Mouse (Mus musculus) CH12.LX (cell line): ENCODE results near the gene Slc39a5. TPM values are rescaled to one million over a fixed set of nuclear protein-coding genes. Genes with fewer than 3 reads are reported as not detected.
A peak's percentile ranks its signal among the peaks of the same experiment; 100 is the strongest.

Experiments
- DNase-seq: peaks from one replicate; pipeline ENCODE4 v3.0.0-alpha.2; 2013; ENCODE audit errors: extremely low read depth
- H3K27ac ChIP-seq: 2 replicates; pipeline ENCODE4 v1.5.1; 2012; ENCODE audit warnings: low read depth, mild to moderate bottlenecking, control low read depth, moderate library complexity; ENCODE audit not compliant: insufficient read depth
- H3K27me3 ChIP-seq: replicated peaks from 2 replicates; pipeline ENCODE3; 2012; ENCODE audit warnings: inconsistent platforms
- H3K36me3 ChIP-seq, 2 experiments: replicated peaks in 1 of 2; 2 replicates each; pipeline versions ENCODE3 to v1.6.1; 2012; ENCODE audit warnings: inconsistent platforms in 1 of 2, low read length in 1 of 2, mild to moderate bottlenecking in 1 of 2, mixed read lengths in 1 of 2, moderate library complexity in 1 of 2; ENCODE audit not compliant: control insufficient read depth in 1 of 2, insufficient read depth in 1 of 2
- H3K4me1 ChIP-seq, 2 experiments: 2 replicates each; pipeline ENCODE4 v1.6.1; 2012; ENCODE audit warnings: inconsistent platforms in 1 of 2, moderate library complexity in 1 of 2; ENCODE audit not compliant: insufficient read depth in 2 of 2, control insufficient read depth in 1 of 2
- H3K4me2 ChIP-seq: 2 replicates; pipeline ENCODE4 v1.6.1; 2012; ENCODE audit warnings: low read depth, mild to moderate bottlenecking, control low read depth; ENCODE audit not compliant: poor library complexity, insufficient read depth, severe bottlenecking
- H3K4me3 ChIP-seq, 3 experiments: fragments of 150-350 bp in 1 of 3; sonication (generic) in 1 of 3; replicated peaks in 1 of 3; 2 replicates each; pipeline versions ENCODE3 to v1.5.1; 2011 to 2012; ENCODE audit warnings: low read depth in 2 of 3, low read length in 2 of 3, mild to moderate bottlenecking in 2 of 3, moderate library complexity in 2 of 3, control low read depth in 1 of 3, improper control_type of control experiment in 1 of 3, inconsistent platforms in 1 of 3, mixed read lengths in 1 of 3; ENCODE audit not compliant: poor library complexity in 1 of 3
- H3K79me2 ChIP-seq: replicated peaks from 2 replicates; pipeline ENCODE4 v1.6.1; 2012; ENCODE audit warnings: mild to moderate bottlenecking, moderate library complexity; ENCODE audit not compliant: control insufficient read depth, poor library complexity, insufficient read depth, severe bottlenecking; ENCODE audit errors: extremely low read depth
- H3K9ac ChIP-seq: 2 replicates; pipeline ENCODE4 v1.6.1; 2012; ENCODE audit warnings: low read depth, mild to moderate bottlenecking, control low read depth, moderate library complexity; ENCODE audit not compliant: insufficient read depth
- H3K9me3 ChIP-seq: replicated peaks from 2 replicates; pipeline ENCODE3; 2012; ENCODE audit warnings: low read length, inconsistent platforms, mixed read lengths
- CTCF ChIP-seq, 2 experiments: IDR thresholded peaks in 1 of 2; conservative IDR thresholded peaks in 1 of 2; 2 replicates each; pipeline ENCODE4 v1.5.1; 2011 to 2012; ENCODE audit warnings: low read depth in 2 of 2, low read length in 2 of 2, improper control_type of control experiment in 1 of 2, inconsistent platforms in 1 of 2, mild to moderate bottlenecking in 1 of 2, moderate library complexity in 1 of 2
- PAX5 ChIP-seq: IDR thresholded peaks from 2 replicates; pipeline ENCODE4 v1.6.1; 2012; ENCODE audit warnings: low read length, inconsistent platforms, mixed read lengths
- RAD21 ChIP-seq: IDR thresholded peaks from 2 replicates; pipeline ENCODE4 v1.6.1; 2011; ENCODE audit warnings: low read depth, mild to moderate bottlenecking, low read length, improper control_type of control experiment, moderate library complexity
- SIN3A ChIP-seq: IDR thresholded peaks from 2 replicates; pipeline ENCODE4 v1.6.1; 2012; ENCODE audit warnings: low read length, improper control_type of control experiment, inconsistent platforms
- SMC3 ChIP-seq: IDR thresholded peaks from 2 replicates; pipeline ENCODE4 v1.6.1; 2011; ENCODE audit warnings: low read depth, low read length, improper control_type of control experiment
- USF1 ChIP-seq: IDR thresholded peaks from 2 replicates; pipeline ENCODE4 v1.6.1; 2014; ENCODE audit warnings: low read depth, mild to moderate bottlenecking, inconsistent platforms, low read length, improper control_type of control experiment
- dilution Hi-C: fragments of 300-500 bp; cut with MboI; formaldehyde crosslinking; loops from 2 replicates; pipeline ENCODE4 v1.14.3; 2020; ENCODE audit warnings: low sequenced_read_pairs; ENCODE audit not compliant: extremely low pct_unique_long_range_greater_than_20kb, extremely low pct_ligation_motif_present
- in situ Hi-C: fragments of 300-500 bp; cut with MboI; formaldehyde crosslinking; loops from 3 replicates; pipeline ENCODE4 v1.14.3; 2019; ENCODE audit warnings: low sequenced_read_pairs, low pct_ligation_motif_present, low pct_unique_long_range_greater_than_20kb, mixed read lengths
- polyA plus RNA-seq: library from polyadenylated mRNA; unstranded; fragments of >175 nt; gene quantifications from 2 replicates; pipeline ENCODE4 v1.2.1, GENCODE M21; 2012; ENCODE audit warnings: low read depth; ENCODE audit not compliant: insufficient read length
- total RNA-seq, 2 experiments: library from RNA; depleted of rRNA; stranded (reverse); fragments of 300-350 nt in 1 of 2; fragments of >200 nt in 1 of 2; gene quantifications; 2 replicates each; pipeline ENCODE4 v1.2.3; 2012 to 2014

Slc39a5 gene
- total and polyA plus RNA-seq, 3 experiments: 0.11 TPM; not detected in 2

GRCm38 (mm10) chr10:128358796-128359195, 42.2 kb downstream of the Slc39a5 start:
- Histone ChIP-seq H3K27ac (no peak overlapping the region), H3K36me3 (peaks cover 69 to 83% of the 10 kb centered on the region in 2 experiments)
- peak; percentile 32 for TF ChIP-seq RAD21
- peak; percentile 38 for TF ChIP-seq SMC3
- TF ChIP-seq USF1: no peak
- peak; percentile 41 to 65; a peak in 2 of 4 replicates for TF ChIP-seq CTCF (conservative IDR thresholded peaks at IDR 0.05 in 1 of 2, IDR thresholded peaks at IDR 0.05 in 1 of 2; ENCODE audit: low read depth in 2 of 2, low read length in 2 of 2)
- TF ChIP-seq, all 38 proteins: peak for 3
- no peak overlapping the region for H3K4me2 ChIP-seq
- H3K4me3 ChIP-seq: no peak overlapping the region
- H3K4me1 ChIP-seq: peaks cover 0 to 5% of the 10 kb centered on the region in 2 experiments; a peak in 1 of 4 replicates
- H3K9ac ChIP-seq: no peak overlapping the region
- no peaks in the 10 kb centered on the region for H3K27me3 ChIP-seq
- in situ Hi-C loops: no loop called here
- peak; percentile 66 for DNase-seq
- no peaks in the 10 kb centered on the region for H3K9me3 ChIP-seq
- dilution Hi-C loops: no loop called here
- H3K79me2 ChIP-seq: no peaks in the 10 kb centered on the region; the same call in none of the 2 replicates

GRCm38 (mm10) chr10:128347541-128347940, 53.5 kb downstream of the Slc39a5 start:
- H3K9ac ChIP-seq: no peak overlapping the region
- no peak overlapping the region for H3K27ac ChIP-seq
- peaks cover 60% of the 10 kb centered on the region for H3K79me2 ChIP-seq
- no peak overlapping the region for H3K4me2 ChIP-seq
- DNase-seq: no peak
- dilution Hi-C loops: no loop called here
- peaks cover 3 to 52% of the 10 kb centered on the region in 2 experiments; a peak in 3 of 4 replicates for H3K4me1 ChIP-seq
- peaks cover 28 to 60% of the 10 kb centered on the region in 2 experiments for H3K36me3 ChIP-seq
- H3K27me3 ChIP-seq: no peaks in the 10 kb centered on the region
- H3K4me3 ChIP-seq: no peak overlapping the region
- in situ Hi-C loops: no loop called here
- no peaks in the 10 kb centered on the region for H3K9me3 ChIP-seq
- no peak for TF ChIP-seq SIN3A
- TF ChIP-seq PAX5: no peak

Other genes with a start within 250 kb of the Slc39a5 start
Only the 20 nearest of the 26 such genes appear.
- not detected in 2 replicates for gene Mip, start 175.4 kb downstream of the Slc39a5 start, total RNA-seq (2012; rRNA removed)
- gene Mip, start 175.4 kb downstream of the Slc39a5 start, total RNA-seq (2014; rRNA removed): not detected in 2 replicates
- not detected in 2 replicates for gene Mip, start 175.4 kb downstream of the Slc39a5 start, polyA plus RNA-seq
- gene Timeless, start 169.2 kb downstream of the Slc39a5 start, total RNA-seq (2012; rRNA removed): 47.2 and 51.5 TPM in 2 replicates
- gene Timeless, start 169.2 kb downstream of the Slc39a5 start, total RNA-seq (2014; rRNA removed): 31.7 and 38.6 TPM in 2 replicates
- gene Timeless, start 169.2 kb downstream of the Slc39a5 start, polyA plus RNA-seq: 65.9 and 80.3 TPM in 2 replicates
- 0.30 and 0.80 TPM in 2 replicates for gene Apon, start 147.1 kb downstream of the Slc39a5 start, total RNA-seq (2012; rRNA removed)
- gene Apon, start 147.1 kb downstream of the Slc39a5 start, total RNA-seq (2014; rRNA removed): 0.62 and 1.2 TPM in 2 replicates
- 0.80 and 1.7 TPM in 2 replicates for gene Apon, start 147.1 kb downstream of the Slc39a5 start, polyA plus RNA-seq
- 1.0 and 1.3 TPM in 2 replicates for gene Apof, start 132.6 kb downstream of the Slc39a5 start, total RNA-seq (2012; rRNA removed)
- gene Apof, start 132.6 kb downstream of the Slc39a5 start, total RNA-seq (2014; rRNA removed): 0.63 and 0.66 TPM in 2 replicates
- 0.99 and 1.1 TPM in 2 replicates for gene Apof, start 132.6 kb downstream of the Slc39a5 start, polyA plus RNA-seq
- 12.5 and 14.6 TPM in 2 replicates for gene Stat2, start 130.7 kb downstream of the Slc39a5 start, total RNA-seq (2012; rRNA removed)
- 2.7 and 3.3 TPM in 2 replicates for gene Stat2, start 130.7 kb downstream of the Slc39a5 start, total RNA-seq (2014; rRNA removed)
- 11.6 and 12.5 TPM in 2 replicates for gene Stat2, start 130.7 kb downstream of the Slc39a5 start, polyA plus RNA-seq
- 1.2 and 3.6 TPM in 2 replicates for gene Il23a, start 102.5 kb downstream of the Slc39a5 start, total RNA-seq (2012; rRNA removed)
- 0.32 and 0.41 TPM in 2 replicates for gene Il23a, start 102.5 kb downstream of the Slc39a5 start, total RNA-seq (2014; rRNA removed)
- gene Il23a, start 102.5 kb downstream of the Slc39a5 start, polyA plus RNA-seq: 0.30 and 0.49 TPM in 2 replicates
- gene Pan2, start 97.9 kb downstream of the Slc39a5 start, total RNA-seq (2012; rRNA removed): 8.1 and 11.0 TPM in 2 replicates
- 9.4 and 10.6 TPM in 2 replicates for gene Pan2, start 97.9 kb downstream of the Slc39a5 start, total RNA-seq (2014; rRNA removed)
- gene Pan2, start 97.9 kb downstream of the Slc39a5 start, polyA plus RNA-seq: 16.1 and 18.5 TPM in 2 replicates
- 91.0 and 111 TPM in 2 replicates for gene Cnpy2, start 78.8 kb downstream of the Slc39a5 start, total RNA-seq (2012; rRNA removed)
- gene Cnpy2, start 78.8 kb downstream of the Slc39a5 start, total RNA-seq (2014; rRNA removed): 64.9 and 72.0 TPM in 2 replicates
- gene Cnpy2, start 78.8 kb downstream of the Slc39a5 start, polyA plus RNA-seq: 98.9 and 107 TPM in 2 replicates
- gene Cs, start 63.5 kb downstream of the Slc39a5 start, total RNA-seq (2012; rRNA removed): 145 and 149 TPM in 2 replicates
- 131 and 137 TPM in 2 replicates for gene Cs, start 63.5 kb downstream of the Slc39a5 start, total RNA-seq (2014; rRNA removed)
- 214 and 240 TPM in 2 replicates for gene Cs, start 63.5 kb downstream of the Slc39a5 start, polyA plus RNA-seq
- gene Coq10a, start 32.2 kb downstream of the Slc39a5 start, total RNA-seq (2012; rRNA removed): 8.4 and 11.1 TPM in 2 replicates
- 5.7 and 7.7 TPM in 2 replicates for gene Coq10a, start 32.2 kb downstream of the Slc39a5 start, total RNA-seq (2014; rRNA removed)
- gene Coq10a, start 32.2 kb downstream of the Slc39a5 start, polyA plus RNA-seq: 8.6 and 12.1 TPM in 2 replicates
- 15.3 and 15.8 TPM in 2 replicates for gene Ankrd52, start 24.1 kb downstream of the Slc39a5 start, total RNA-seq (2012; rRNA removed)
- gene Ankrd52, start 24.1 kb downstream of the Slc39a5 start, total RNA-seq (2014; rRNA removed): 3.5 and 4.3 TPM in 2 replicates
- 45.9 and 51.0 TPM in 2 replicates for gene Ankrd52, start 24.1 kb downstream of the Slc39a5 start, polyA plus RNA-seq
- 43.7 and 45.8 TPM in 2 replicates for gene Nabp2, start 10.3 kb upstream of the Slc39a5 start, total RNA-seq (2012; rRNA removed)
- gene Nabp2, start 10.3 kb upstream of the Slc39a5 start, total RNA-seq (2014; rRNA removed): 40.3 and 46.9 TPM in 2 replicates
- 123 and 147 TPM in 2 replicates for gene Nabp2, start 10.3 kb upstream of the Slc39a5 start, polyA plus RNA-seq
- gene Rnf41, start 10.4 kb upstream of the Slc39a5 start, total RNA-seq (2012; rRNA removed): 19.9 and 20.1 TPM in 2 replicates
- gene Rnf41, start 10.4 kb upstream of the Slc39a5 start, total RNA-seq (2014; rRNA removed): 15.3 and 15.9 TPM in 2 replicates
- gene Rnf41, start 10.4 kb upstream of the Slc39a5 start, polyA plus RNA-seq: 17.4 TPM in 2 replicates
- 20.2 and 24.8 TPM in 2 replicates for gene Smarcc2, start 58.0 kb upstream of the Slc39a5 start, total RNA-seq (2012; rRNA removed)
- 6.1 and 7.5 TPM in 2 replicates for gene Smarcc2, start 58.0 kb upstream of the Slc39a5 start, total RNA-seq (2014; rRNA removed)
- gene Smarcc2, start 58.0 kb upstream of the Slc39a5 start, polyA plus RNA-seq: 39.8 and 42.6 TPM in 2 replicates
- gene Myl6, start 92.9 kb upstream of the Slc39a5 start, total RNA-seq (2012; rRNA removed): 555 and 601 TPM in 2 replicates
- 560 and 610 TPM in 2 replicates for gene Myl6, start 92.9 kb upstream of the Slc39a5 start, total RNA-seq (2014; rRNA removed)
- 366 and 413 TPM in 2 replicates for gene Myl6, start 92.9 kb upstream of the Slc39a5 start, polyA plus RNA-seq
- gene Myl6b, start 97.5 kb upstream of the Slc39a5 start, total RNA-seq (2012; rRNA removed): 2.5 and 2.6 TPM in 2 replicates
- 0.39 and 1.1 TPM in 2 replicates for gene Myl6b, start 97.5 kb upstream of the Slc39a5 start, total RNA-seq (2014; rRNA removed)
- 3.2 and 3.9 TPM in 2 replicates for gene Myl6b, start 97.5 kb upstream of the Slc39a5 start, polyA plus RNA-seq
- gene Esyt1, start 124.6 kb upstream of the Slc39a5 start, total RNA-seq (2012; rRNA removed): 43.2 and 48.0 TPM in 2 replicates
- 20.2 and 20.6 TPM in 2 replicates for gene Esyt1, start 124.6 kb upstream of the Slc39a5 start, total RNA-seq (2014; rRNA removed)
- gene Esyt1, start 124.6 kb upstream of the Slc39a5 start, polyA plus RNA-seq: 33.0 and 38.2 TPM in 2 replicates
- gene Zc3h10, start 146.5 kb upstream of the Slc39a5 start, total RNA-seq (2012; rRNA removed): 19.9 and 20.9 TPM in 2 replicates
- gene Zc3h10, start 146.5 kb upstream of the Slc39a5 start, total RNA-seq (2014; rRNA removed): 16.2 TPM in 2 replicates
- gene Zc3h10, start 146.5 kb upstream of the Slc39a5 start, polyA plus RNA-seq: 14.4 and 14.6 TPM in 2 replicates
- 7,686 and 8,549 TPM in 2 replicates for gene Rpl41, start 148.1 kb upstream of the Slc39a5 start, total RNA-seq (2012; rRNA removed)
- 2,395 and 2,709 TPM in 2 replicates for gene Rpl41, start 148.1 kb upstream of the Slc39a5 start, total RNA-seq (2014; rRNA removed)
- gene Rpl41, start 148.1 kb upstream of the Slc39a5 start, polyA plus RNA-seq: 6,293 and 8,065 TPM in 2 replicates
- gene Pa2g4, start 164.8 kb upstream of the Slc39a5 start, total RNA-seq (2012; rRNA removed): 133 and 166 TPM in 2 replicates
- gene Pa2g4, start 164.8 kb upstream of the Slc39a5 start, total RNA-seq (2014; rRNA removed): 126 and 129 TPM in 2 replicates
- 550 and 650 TPM in 2 replicates for gene Pa2g4, start 164.8 kb upstream of the Slc39a5 start, polyA plus RNA-seq